Mouse (Mus musculus) retina, embryonic 14.5 days (tissue): Measurements from ENCODE around the gene Ctsg.
"Not testable (repeated sequence)": the region's sequence is repeated elsewhere in the genome, so short reads cannot be mapped to it uniquely, and the experiment has no call there.

Experiments used
- DNase-seq: peaks from one replicate; pipeline ENCODE4 v3.0.0-alpha.2; 2015; ENCODE audit warnings: low spot score

Ctsg gene

GRCm38 (mm10) chr14:56102386-56102785, at the start of gene Ctsg:
Gene Ctsg (minus strand): TSS chr14:56102574.
- DNase-seq: no peak

GRCm38 (mm10) chr14:56133675-56134074, 31.3 kb upstream of the Ctsg start:
- DNase-seq: not testable (repeated sequence)

GRCm38 (mm10) chr14:56132508-56132907, 30.1 kb upstream of the Ctsg start, which contains the start of gene Gzmd:
Gene Gzmd (minus strand): TSS chr14:56132608.
- DNase-seq: not testable (repeated sequence)

GRCm38 (mm10) chr14:56128341-56128740, 26.0 kb upstream of the Ctsg start:
- peak; percentile 6 for DNase-seq

- DNase-seq: no peak
These were observed 21.1 kb upstream of the Ctsg start for GRCm38 (mm10) chr14:56123516-56123915.

GRCm38 (mm10) chr14:56120525-56120924, 18.2 kb upstream of the Ctsg start, which contains the start of gene Gzme:
Gene Gzme (minus strand): TSS chr14:56120625.
- DNase-seq: no peak

- not testable (repeated sequence) for DNase-seq
These were observed 13.3 kb upstream of the Ctsg start for GRCm38 (mm10) chr14:56115531-56116310.

- no peak for DNase-seq
These were observed 3.2 kb upstream of the Ctsg start for GRCm38 (mm10) chr14:56105447-56106180.

GRCm38 (mm10) chr14:56105016-56105415, 2.6 kb upstream of the Ctsg start:
- no peak for DNase-seq

GRCm38 (mm10) chr14:56103452-56103851, 1.1 kb upstream of the Ctsg start:
- no peak for DNase-seq

- peak; percentile 24 for DNase-seq
These were observed 3.4 kb downstream of the Ctsg start for GRCm38 (mm10) chr14:56098940-56099339.

GRCm38 (mm10) chr14:56097597-56097996, 4.8 kb downstream of the Ctsg start:
- DNase-seq: no peak

- no peak for DNase-seq
These were observed 9.0 kb downstream of the Ctsg start for GRCm38 (mm10) chr14:56093353-56093752.

- no peak for DNase-seq
These were observed 15.7 kb downstream of the Ctsg start for GRCm38 (mm10) chr14:56086711-56087110.

GRCm38 (mm10) chr14:56085167-56085566, 17.2 kb downstream of the Ctsg start, which contains the start of gene Mcpt8:
Gene Mcpt8 (minus strand): TSS chr14:56085273.
- DNase-seq: no peak

- DNase-seq: no peak
These were observed 20.4 kb downstream of the Ctsg start for GRCm38 (mm10) chr14:56082016-56082415.

GRCm38 (mm10) chr14:56062213-56062612, 40.2 kb downstream of the Ctsg start, which contains the start of gene Mcpt4:
Gene Mcpt4 (minus strand): TSS chr14:56062313.
- not testable (repeated sequence) for DNase-seq

- DNase-seq: no peak
These were observed 44.7 kb downstream of the Ctsg start for GRCm38 (mm10) chr14:56057722-56058121.

GRCm38 (mm10) chr14:56055408-56055807, 47.0 kb downstream of the Ctsg start:
- no peak for DNase-seq
